ENCODE assay signal across 12 mouse cellular contexts in genomic region chr16:62322809-62323208, GRCm38 (mm10).
DNase-seq lines count a peak whose midpoint lies in the region; ATAC-seq and TF ChIP-seq lines count a peak whose summit lies in the region.
"Had no signal": no experiment of that assay in that cellular context is flagged by ENCODE, and none has a peak within 500 bp of the region (broad histone marks: within the 10 kb centered on the region; RNA-seq: fewer than 3 reads in every experiment).

No protein-coding gene starts in this region.

- intact Hi-C loops in left cerebral cortex, adult 2 months (cut with DNase I) = no loop called here
- intact Hi-C loops in left cerebral cortex, postnatal 4 days (cut with DNase I) = no loop called here
- intact Hi-C loops in heart, postnatal 14 days (cut with DNase I) = no loop called here

- no peak overlapping the region for H3K27ac ChIP-seq in forebrain, postnatal 0 days (ENCODE audit: low read depth, low read length)
- H3K27ac ChIP-seq in forebrain, embryonic 11.5 days (ENCODE audit: low read depth, low read length) = no peak overlapping the region
- H3K27ac ChIP-seq in left cerebral cortex, adult 2 months = no peak overlapping the region
- H3K27ac ChIP-seq: embryonic facial prominence, embryonic 15.5 days; lung, embryonic 15.5 days had no signal

- WGBS in forebrain, postnatal 0 days = 85% methylated on average over 1 of the region's 1 CpGs
- 85% methylated on average over 1 of the region's 1 CpGs for WGBS in forebrain, embryonic 11.5 days

- peak; percentile 24; the same call in 1 of the 2 replicates for TF ChIP-seq CTCF in forebrain, postnatal 0 days (IDR thresholded peaks at IDR 0.05; ENCODE audit: low read depth)
- TF ChIP-seq CTCF in left cerebral cortex, adult 2 months (IDR thresholded peaks at IDR 0.05) = peak; percentile 52

- H3K4me1 ChIP-seq in forebrain, postnatal 0 days (ENCODE audit: insufficient read depth) = no peaks in the 10 kb centered on the region
- H3K4me1 ChIP-seq in forebrain, embryonic 11.5 days (replicated peaks; ENCODE audit: control insufficient read depth, insufficient read depth, low read length) = no peaks in the 10 kb centered on the region
- H3K4me1 ChIP-seq: embryonic facial prominence, embryonic 15.5 days; lung, embryonic 15.5 days had no signal

- DNase-seq in forebrain, postnatal 0 days = no peak
- DNase-seq in forebrain, embryonic 11.5 days (ENCODE audit: low spot score) = no peak
- DNase-seq in left cerebral cortex, adult 2 months (ENCODE audit: extremely low spot score in 1 of 2, low spot score in 2 of 2) = peak in 1 of 2 experiments; percentile 15
- DNase-seq in left cerebral cortex, postnatal 4 days = no peak
- peak; percentile 31 for DNase-seq in ES-CJ7 (ENCODE audit: low read depth, low spot score)
- DNase-seq in embryo, embryonic 11 days = peak; percentile 7
- no peak for DNase-seq in gastrocnemius, postnatal 4 days (ENCODE audit: low spot score in 2 of 2)
- DNase-seq in heart, postnatal 14 days = no peak
- DNase-seq: gastrocnemius, postnatal 25 days; kidney, postnatal 25 days had no signal

- no peak overlapping the region for H3K4me2 ChIP-seq in forebrain, postnatal 0 days (ENCODE audit: low read depth)
- H3K4me2 ChIP-seq in forebrain, embryonic 11.5 days (ENCODE audit: low read depth, low read length, severe bottlenecking) = no peak overlapping the region
- H3K4me2 ChIP-seq: embryonic facial prominence, embryonic 15.5 days; lung, embryonic 15.5 days had no signal

- H3K4me3 ChIP-seq in forebrain, postnatal 0 days (ENCODE audit: low read depth, low read length) = no peak overlapping the region
- no peak overlapping the region for H3K4me3 ChIP-seq in forebrain, embryonic 11.5 days (ENCODE audit: low read depth, low read length)
- H3K4me3 ChIP-seq in left cerebral cortex, adult 2 months = no peak overlapping the region
- H3K4me3 ChIP-seq: embryonic facial prominence, embryonic 15.5 days; lung, embryonic 15.5 days had no signal

- H3K9me3 ChIP-seq in forebrain, postnatal 0 days (ENCODE audit: low read length) = no peaks in the 10 kb centered on the region
- no peaks in the 10 kb centered on the region for H3K9me3 ChIP-seq in forebrain, embryonic 11.5 days (ENCODE audit: control insufficient read depth, low read length)
- H3K9me3 ChIP-seq: embryonic facial prominence, embryonic 15.5 days; lung, embryonic 15.5 days had no signal

- H3K27me3 ChIP-seq in forebrain, postnatal 0 days (ENCODE audit: insufficient read depth, low read length) = no peaks in the 10 kb centered on the region
- no peaks in the 10 kb centered on the region for H3K27me3 ChIP-seq in forebrain, embryonic 11.5 days (ENCODE audit: control insufficient read depth, insufficient read depth, low read length)
- H3K27me3 ChIP-seq: embryonic facial prominence, embryonic 15.5 days; lung, embryonic 15.5 days had no signal

- no peak overlapping the region for H3K9ac ChIP-seq in forebrain, postnatal 0 days
- H3K9ac ChIP-seq in forebrain, embryonic 11.5 days (ENCODE audit: low read length) = no peak overlapping the region
- H3K9ac ChIP-seq: embryonic facial prominence, embryonic 15.5 days; lung, embryonic 15.5 days had no signal

- H3K36me3 ChIP-seq in forebrain, postnatal 0 days (ENCODE audit: insufficient read depth) = no peaks in the 10 kb centered on the region
- no peaks in the 10 kb centered on the region for H3K36me3 ChIP-seq in forebrain, embryonic 11.5 days (ENCODE audit: control insufficient read depth, insufficient read depth, low read length)
- H3K36me3 ChIP-seq: embryonic facial prominence, embryonic 15.5 days; lung, embryonic 15.5 days had no signal

- ATAC-seq in forebrain, postnatal 0 days = no peak
- no peak for ATAC-seq in forebrain, embryonic 11.5 days (replicated peaks; ENCODE audit: low FRiP score)

Comparison
In these comparisons a context has a peak if more than half of its experiments do, and no peak if none do; other contexts are left out.
1. DNase-seq: peak in ES-CJ7 (single experiment) and embryo, embryonic 11 days (single experiment); none in forebrain, postnatal 0 days (single experiment), forebrain, embryonic 11.5 days (single experiment), left cerebral cortex, postnatal 4 days (single experiment), gastrocnemius, postnatal 4 days (0 of 2) and heart, postnatal 14 days (0 of 2).